Mouse (Mus musculus) ES-Bruce4 (cell line): ENCODE data around the gene Uaca.
"Not testable (repeated sequence)": the region's sequence is repeated elsewhere in the genome, so short reads cannot be mapped to it uniquely, and the experiment has no call there.

ENCODE experiments used
- CTCF ChIP-seq: IDR thresholded peaks from one replicate; pipeline ENCODE4 v1.8.1; 2011; ENCODE audit warnings: low read depth, low read length
- POLR2A ChIP-seq: IDR thresholded peaks from one replicate; pipeline ENCODE4 v1.8.1; 2011; ENCODE audit warnings: low read length; ENCODE audit not compliant: insufficient read depth

DNA sequence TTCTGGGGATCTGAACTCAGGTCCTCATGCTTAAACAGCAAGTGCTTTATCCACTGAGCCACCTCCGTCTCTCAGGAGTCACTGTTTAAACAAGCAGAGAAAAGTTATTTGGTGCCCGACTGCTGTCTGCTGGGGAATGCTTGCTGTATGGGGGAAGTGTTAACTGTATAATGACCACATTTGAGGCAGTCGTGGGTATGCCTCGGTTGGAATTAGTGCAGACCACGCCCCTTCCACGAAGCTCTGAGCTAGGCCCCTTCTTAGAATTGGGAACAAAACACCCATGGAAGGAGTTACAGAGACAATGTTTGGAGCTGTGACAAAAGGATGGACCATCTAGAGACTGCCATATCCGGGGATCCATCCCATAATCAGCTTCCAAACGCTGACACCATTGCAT is 24.2 kb downstream of the Uaca start:
- not testable (repeated sequence) for TF ChIP-seq CTCF, POLR2A
